Mouse (Mus musculus): ENCODE measurements around the gene Ggcx.

DNA sequence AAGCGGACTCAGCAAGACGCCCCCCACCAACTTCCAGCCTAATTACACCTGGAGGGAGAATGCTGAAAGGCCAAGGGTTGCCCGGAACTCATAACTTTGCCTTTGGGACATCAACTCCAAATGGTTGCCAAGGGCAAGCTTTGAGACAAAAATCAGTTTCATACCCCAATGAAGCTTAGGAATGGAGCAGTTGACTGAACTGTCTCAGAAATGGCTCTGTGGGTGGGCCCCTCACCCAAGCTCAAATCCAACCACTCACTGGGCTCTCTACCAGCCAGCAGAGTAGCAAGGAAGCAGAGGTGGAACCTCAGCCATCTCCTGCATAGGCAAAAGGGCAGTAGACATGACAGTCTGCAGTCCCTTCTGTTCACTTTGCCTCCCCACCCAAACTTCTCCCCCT lies 26.3 kb upstream of the Ggcx start:
- TF ChIP-seq POLR2A (IDR thresholded peaks at IDR 0.05; ENCODE audit: borderline replicate concordance, control insufficient read depth, low read depth, low read length) (no peak), CTCF (IDR thresholded peaks at IDR 0.05; ENCODE audit: control insufficient read depth, insufficient read depth, low read length) (no peak)

All from bone marrow, adult 2 months (tissue).